Mouse (Mus musculus): ENCODE data around the gene Pros1.

Pros1 gene

GRCm38 (mm10) chr16:62860140-62860539 lies 6.0 kb downstream of the Pros1 start:
- in situ Hi-C loops (cut with MboI, MseI), result no loop called here

GRCm38 (mm10) chr16:62861455-62861854 lies 7.3 kb downstream of the Pros1 start:
- in situ Hi-C loops (cut with MboI, MseI), result no loop called here

DNA sequence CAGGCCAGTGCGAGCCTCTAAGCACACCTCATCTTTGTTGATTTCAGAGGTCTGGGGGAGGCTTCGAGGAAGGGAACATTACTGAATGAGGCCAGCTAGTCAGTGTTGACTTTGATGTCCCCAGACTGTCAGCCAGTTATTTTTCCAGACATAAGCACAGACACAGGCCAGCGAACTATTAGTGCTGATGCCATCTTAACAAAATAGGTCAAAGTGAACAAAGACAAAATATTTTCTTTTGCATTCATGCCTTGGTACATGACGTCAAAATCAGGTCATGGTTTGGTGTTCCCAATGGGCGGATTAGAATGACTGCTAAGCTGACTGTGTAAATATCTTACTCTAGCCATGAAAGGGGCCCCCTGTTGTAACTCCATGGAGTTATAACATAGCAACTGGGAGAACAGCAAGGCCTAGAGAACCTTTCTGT lies 18.6 kb downstream of the Pros1 start:
- in situ Hi-C loops (cut with MboI, MseI), result no loop called here

DNA sequence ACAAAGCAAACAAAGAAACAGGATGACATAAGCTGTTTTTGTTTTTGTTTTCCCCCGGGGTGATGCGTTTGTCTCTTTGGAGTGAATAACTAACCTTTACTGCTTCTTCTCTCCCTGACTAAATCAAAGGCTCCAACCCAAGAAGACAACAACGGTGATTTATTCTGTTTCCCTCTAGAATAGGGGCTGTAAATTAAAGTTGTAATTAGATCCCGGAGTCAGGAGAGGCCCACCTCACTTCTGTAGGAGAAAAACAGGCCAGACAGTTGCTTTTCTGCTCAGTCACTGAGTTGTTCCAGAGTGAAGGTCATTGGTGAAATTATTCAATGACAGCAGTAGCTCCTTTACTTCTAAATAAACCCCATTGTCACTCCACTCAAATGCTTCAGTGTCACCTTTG lies 19.1 kb downstream of the Pros1 start:
- in situ Hi-C loops (cut with MboI, MseI), result no loop called here

GRCm38 (mm10) chr16:62874065-62874464 lies 20.0 kb downstream of the Pros1 start:
- in situ Hi-C loops (cut with MboI, MseI), result no loop called here

DNA sequence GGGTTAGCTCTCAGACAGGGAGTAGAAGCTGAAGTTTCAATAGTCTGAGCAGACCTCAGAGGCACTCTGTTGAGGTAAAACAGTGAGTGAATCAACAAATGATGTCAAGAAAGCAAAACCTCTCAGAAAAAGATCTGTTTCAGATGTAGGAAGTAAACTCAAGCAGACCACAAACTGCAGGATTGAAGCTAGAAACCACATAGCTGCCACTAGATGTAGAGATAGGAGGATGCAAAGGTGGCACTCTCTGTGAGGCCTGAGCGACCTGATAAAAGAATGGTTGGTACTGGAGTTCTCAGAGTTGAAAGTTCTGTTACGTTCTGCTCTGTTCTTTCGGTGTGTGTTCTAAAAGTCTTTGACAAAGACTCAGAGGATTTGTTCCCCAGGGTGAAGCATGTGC lies 41.7 kb downstream of the Pros1 start:
- in situ Hi-C loops (cut with MboI, MseI), result loop anchor here (10.0 kb wide), 1 partner anchor 761 kb away; no protein-coding TSS in a partner anchor

- in situ Hi-C loops (cut with MboI, MseI), result no loop called here
Measured at GRCm38 (mm10) chr16:62911364-62911763, 57.3 kb downstream of the Pros1 start.

GRCm38 (mm10) chr16:62912246-62912645 lies 58.1 kb downstream of the Pros1 start:
- in situ Hi-C loops (cut with MboI, MseI), result no loop called here

DNA sequence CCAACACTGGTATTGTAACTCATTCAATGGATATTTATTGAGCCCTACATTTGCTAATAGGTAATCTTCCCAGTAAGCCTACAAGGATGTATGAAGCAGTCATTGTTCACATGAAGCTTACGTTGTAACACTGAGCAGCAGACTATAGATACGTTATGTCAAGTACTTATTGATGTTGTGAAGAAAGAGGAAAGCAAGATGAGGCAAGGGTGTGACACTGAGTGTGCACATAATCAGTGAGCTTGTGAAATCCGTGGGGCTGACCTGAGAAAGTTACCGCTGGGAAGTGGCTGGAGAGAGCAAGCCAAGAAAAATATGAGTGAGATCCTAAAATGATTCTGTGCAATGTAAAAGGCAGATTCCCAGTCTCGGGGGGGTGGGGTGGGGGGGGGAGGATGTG lies 61.4 kb downstream of the Pros1 start:
- in situ Hi-C loops (cut with MboI, MseI), result no loop called here

DNA sequence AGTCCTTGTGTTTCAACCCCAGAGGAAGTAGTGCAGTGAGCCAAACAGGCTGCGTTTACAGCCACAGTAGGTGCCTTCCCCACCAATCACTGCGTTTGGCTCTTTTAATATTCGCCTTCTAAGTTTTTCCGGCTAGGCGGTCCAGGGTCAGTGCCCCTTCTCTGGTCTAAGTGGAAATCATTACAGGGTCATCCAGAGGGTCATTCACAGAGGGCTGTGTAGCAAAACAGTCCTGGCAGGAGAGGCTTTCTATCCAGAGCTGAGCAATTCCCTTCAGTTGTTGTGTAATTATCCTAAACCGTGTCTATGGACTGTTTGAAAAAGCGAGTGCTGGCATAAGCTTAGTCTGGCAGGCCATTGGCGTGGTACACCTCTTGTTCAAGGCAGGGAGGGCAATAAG lies 68.1 kb downstream of the Pros1 start:
- in situ Hi-C loops (cut with MboI, MseI), result no loop called here

- in situ Hi-C loops (cut with MboI, MseI), result loop anchor here (10.0 kb wide), 1 partner anchor 1813 kb away; no protein-coding TSS in a partner anchor
Measured at GRCm38 (mm10) chr16:62931341-62931740, 77.2 kb downstream of the Pros1 start.

DNA sequence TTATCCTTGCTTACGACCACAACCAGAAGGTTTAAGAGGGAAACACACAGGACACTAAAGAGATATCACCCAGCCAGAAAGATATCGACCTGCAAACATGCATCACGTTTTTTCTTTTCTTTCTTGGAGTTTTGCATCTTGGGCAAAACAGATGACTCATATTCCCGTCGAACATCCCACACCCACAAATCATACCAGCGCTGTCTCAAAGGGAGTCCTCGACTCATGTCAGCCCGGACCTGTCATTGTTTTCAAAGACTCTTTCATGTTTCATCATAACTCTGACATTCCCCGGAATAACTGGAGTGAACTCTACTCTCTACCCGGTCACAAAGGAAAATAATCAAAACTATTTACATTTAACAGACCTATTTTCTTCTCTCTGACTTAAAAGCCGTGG lies 82.2 kb downstream of the Pros1 start:
- in situ Hi-C loops (cut with MboI, MseI), result loop anchor here (10.0 kb wide), 1 partner anchor 1808 kb away; no protein-coding TSS in a partner anchor

- in situ Hi-C loops (cut with MboI, MseI), result no loop called here
Measured at GRCm38 (mm10) chr16:62940388-62941003, 86.4 kb downstream of the Pros1 start.

DNA sequence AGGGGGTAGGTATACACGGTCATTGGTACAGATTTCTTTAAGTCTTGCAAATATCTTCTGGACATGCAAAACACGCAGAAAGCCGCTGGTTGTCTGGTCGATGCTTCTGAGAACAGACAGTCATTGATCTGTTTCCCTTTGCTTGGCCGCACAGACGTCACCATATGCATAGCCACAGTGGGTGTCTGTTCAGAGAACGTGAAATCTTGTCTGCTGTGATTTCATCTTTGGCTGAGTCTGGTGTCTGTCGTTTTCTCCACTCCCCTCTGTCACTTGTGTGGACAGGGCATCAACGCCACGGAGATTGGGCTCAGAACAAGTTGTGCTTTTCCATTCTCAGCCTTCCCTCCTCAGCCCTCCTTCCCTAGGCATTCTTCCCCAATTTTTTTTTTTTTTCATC lies 87.7 kb downstream of the Pros1 start:
- in situ Hi-C loops (cut with MboI, MseI), result no loop called here

DNA sequence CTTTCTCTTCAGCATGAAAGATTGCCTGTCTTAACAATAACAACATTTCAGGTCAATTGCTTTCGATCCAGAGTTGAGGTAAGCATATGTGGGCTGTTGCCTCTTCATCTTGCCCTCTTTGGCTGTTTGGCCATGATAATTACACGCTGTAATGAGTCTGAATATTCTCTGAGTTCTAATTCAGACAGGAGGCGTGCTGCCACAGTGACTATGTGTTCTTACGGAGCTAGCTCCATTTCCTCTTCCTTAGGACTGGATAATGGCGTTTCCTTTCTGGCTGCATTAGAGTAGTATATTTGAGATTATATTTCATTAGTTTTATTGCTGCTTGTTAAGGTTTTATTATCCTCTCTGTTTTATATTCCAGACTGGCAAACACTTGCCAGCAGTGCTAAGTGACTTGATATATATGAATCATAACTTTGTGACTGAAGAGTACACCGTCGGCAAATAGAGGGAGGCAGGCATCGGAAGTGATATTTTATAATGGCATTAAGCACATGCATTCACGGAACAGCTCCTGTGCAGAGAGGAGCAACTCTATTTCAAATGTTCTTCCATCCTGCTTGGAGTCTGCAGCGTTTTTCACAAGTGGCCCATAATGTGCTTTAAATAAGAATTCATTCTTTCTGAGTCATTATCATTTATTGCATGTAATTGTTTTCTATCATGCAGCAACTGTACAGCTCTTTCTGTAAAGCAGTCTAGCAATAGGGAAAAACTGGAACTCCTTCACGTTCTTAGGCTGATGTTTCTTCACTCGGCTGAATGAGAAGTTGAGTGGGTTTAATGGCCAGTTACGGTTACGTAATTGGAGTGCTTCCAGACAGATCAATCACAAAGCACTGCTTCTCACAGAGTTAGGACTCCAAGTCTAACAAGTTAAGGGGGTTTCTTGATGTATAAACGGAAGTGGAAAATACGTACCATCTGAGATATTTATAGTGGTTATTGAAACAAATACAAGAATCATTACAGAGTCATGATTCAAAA lies 88.6 kb downstream of the Pros1 start:
- in situ Hi-C loops (cut with MboI, MseI), result no loop called here

DNA sequence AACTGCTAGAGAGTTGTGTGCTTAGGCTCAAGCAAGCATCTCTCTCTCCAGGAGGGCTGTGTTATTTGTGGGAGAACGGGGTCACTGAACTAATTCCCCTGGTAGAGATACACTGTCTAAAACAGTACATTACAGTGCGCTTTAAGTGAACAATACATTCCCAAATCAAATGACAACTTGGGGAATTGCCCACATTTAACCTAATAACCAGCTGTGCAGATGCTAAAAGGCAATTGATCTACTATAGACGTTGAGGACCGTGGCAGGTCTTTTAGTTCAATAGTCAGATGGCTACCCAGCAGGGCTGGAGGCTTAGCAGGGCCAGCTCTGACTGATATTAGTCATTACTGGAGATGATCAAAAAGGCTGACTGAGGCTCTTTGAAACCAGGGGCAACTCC lies 104.4 kb downstream of the Pros1 start:
- in situ Hi-C loops (cut with MboI, MseI), result no loop called here

GRCm38 (mm10) chr16:62964361-62964763 lies 110.3 kb downstream of the Pros1 start:
- in situ Hi-C loops (cut with MboI, MseI), result no loop called here

DNA sequence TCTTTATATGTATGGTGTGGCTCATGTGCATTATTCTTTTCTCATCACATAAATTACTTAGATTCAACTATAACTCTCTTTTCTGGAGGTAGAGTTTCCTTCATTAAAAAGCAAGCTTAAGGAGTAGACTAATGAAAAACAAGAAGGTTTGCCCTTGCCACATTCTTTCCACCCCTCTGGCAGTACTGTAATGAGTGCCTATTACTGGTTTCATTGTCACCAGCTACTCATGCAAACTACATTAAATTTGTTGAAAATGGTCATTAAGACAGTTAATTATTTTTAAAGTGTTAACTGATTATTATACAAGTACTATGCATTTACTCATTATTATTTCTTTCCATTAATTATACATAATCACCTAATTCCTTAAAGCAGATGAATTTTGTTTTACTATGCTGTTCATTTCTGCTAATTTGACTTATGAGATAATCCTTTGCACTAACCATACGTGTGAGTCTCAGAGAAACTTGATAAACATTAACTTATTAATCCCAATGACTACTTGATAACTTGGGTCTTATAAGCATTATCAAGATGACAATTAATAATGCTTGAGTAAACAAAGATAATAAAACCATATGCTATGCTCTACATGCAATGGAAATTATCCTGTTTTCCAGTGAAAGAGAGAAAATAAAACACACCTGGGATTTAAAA lies 117.7 kb downstream of the Pros1 start:
- in situ Hi-C loops (cut with MboI, MseI), result no loop called here

DNA sequence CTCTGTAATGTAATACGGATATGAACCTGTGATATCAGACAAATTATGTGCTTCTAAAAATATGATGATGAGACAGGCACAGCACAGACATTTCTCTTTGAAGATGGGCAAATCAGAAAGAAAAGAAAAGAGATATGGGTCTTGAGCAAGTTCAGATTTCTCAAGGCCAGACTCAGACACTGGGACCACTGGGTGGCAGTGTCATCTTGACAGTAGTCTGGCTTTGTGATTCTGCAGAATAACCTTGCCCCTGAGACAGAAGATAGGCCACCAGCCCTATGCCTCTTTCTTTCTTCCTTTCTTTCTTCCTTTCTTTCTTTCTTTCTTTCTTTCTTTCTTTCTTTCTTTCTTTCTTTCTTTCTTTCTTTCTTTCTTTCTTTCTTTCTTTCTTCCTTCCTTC lies 120.8 kb downstream of the Pros1 start:
- in situ Hi-C loops (cut with MboI, MseI), result loop anchor here (25.0 kb wide), 1 partner anchor 1188 kb away; no protein-coding TSS in a partner anchor
